35 mouse cellular contexts compared by ENCODE assay signal in genomic region chr11:33061570-33061969, GRCm38 (mm10).
"Had no signal": no experiment of that assay in that cellular context is flagged by ENCODE, and none has a peak within 500 bp of the region (broad histone marks: within the 10 kb centered on the region; RNA-seq: fewer than 3 reads in every experiment).

No protein-coding gene starts in this region.

- H3K4me1 ChIP-seq: heart, embryonic 12.5 days; heart, embryonic 13.5 days; heart, embryonic 15.5 days; hindbrain, embryonic 12.5 days; hindbrain, embryonic 13.5 days; hindbrain, embryonic 15.5 days; intestine, embryonic 15.5 days had no signal

- ATAC-seq: hindbrain, embryonic 16.5 days; hindbrain, postnatal 0 days; inflammation-experienced regulatory T-cells, adult 6 months; intestine, embryonic 15.5 days; intestine, embryonic 16.5 days; intestine, postnatal 0 days had no signal

- H3K27ac ChIP-seq: heart, embryonic 10.5 days; heart, embryonic 13.5 days; heart, embryonic 15.5 days; hindbrain, embryonic 10.5 days; hindbrain, embryonic 12.5 days; hindbrain, embryonic 13.5 days; hindbrain, embryonic 14.5 days; hindbrain, embryonic 15.5 days; hindbrain, postnatal 0 days; intestine, embryonic 15.5 days; kidney, embryonic 15.5 days; kidney, postnatal 0 days; layer of hippocampus, adult 2 months had no signal

- H3K9ac ChIP-seq: heart, embryonic 12.5 days; heart, embryonic 13.5 days; heart, embryonic 15.5 days; hindbrain, embryonic 12.5 days; hindbrain, embryonic 13.5 days; hindbrain, embryonic 14.5 days; hindbrain, embryonic 15.5 days; intestine, embryonic 15.5 days; kidney, embryonic 15.5 days had no signal

- H3K27me3 ChIP-seq: hindbrain, embryonic 12.5 days; hindbrain, embryonic 15.5 days; intestine, embryonic 15.5 days; kidney, embryonic 15.5 days had no signal

- DNase-seq: heart, postnatal 10 days; heart, postnatal 14 days; heart, postnatal 36 days; heart, postnatal 4 days; kidney, adult 11 months; kidney, adult 18-20 months; kidney, adult 2 months; kidney, adult 8-10 months; kidney, adult 9 months; kidney, postnatal 10 days; kidney, postnatal 14 days; kidney, postnatal 25 days; kidney, postnatal 36 days; kidney, postnatal 4 days; layer of hippocampus, adult 9-11 months; layer of hippocampus, postnatal 36 days had no signal

- H3K9me3 ChIP-seq: heart, embryonic 10.5 days; heart, embryonic 15.5 days; hindbrain, embryonic 10.5 days; hindbrain, embryonic 12.5 days; hindbrain, embryonic 15.5 days; intestine, embryonic 15.5 days; kidney, embryonic 15.5 days had no signal

- H3K4me2 ChIP-seq: heart, embryonic 11.5 days; heart, embryonic 12.5 days; heart, embryonic 13.5 days; heart, embryonic 15.5 days; hindbrain, embryonic 12.5 days; hindbrain, embryonic 13.5 days; hindbrain, embryonic 14.5 days; hindbrain, embryonic 15.5 days; intestine, embryonic 15.5 days; kidney, embryonic 15.5 days had no signal

- H3K4me3 ChIP-seq: heart, embryonic 10.5 days; heart, embryonic 12.5 days; heart, embryonic 13.5 days; heart, embryonic 15.5 days; hindbrain, embryonic 10.5 days; hindbrain, embryonic 12.5 days; hindbrain, embryonic 13.5 days; hindbrain, embryonic 15.5 days; intestine, embryonic 15.5 days; kidney, embryonic 15.5 days; layer of hippocampus, adult 2 months had no signal

- H3K36me3 ChIP-seq: heart, embryonic 10.5 days; heart, embryonic 12.5 days; heart, embryonic 13.5 days; heart, embryonic 15.5 days; hindbrain, embryonic 10.5 days; hindbrain, embryonic 12.5 days; hindbrain, embryonic 13.5 days; hindbrain, embryonic 15.5 days; intestine, embryonic 15.5 days; kidney, embryonic 15.5 days had no signal
